Mouse (Mus musculus): Measurements from ENCODE around the gene Bbs2. TPM values are rescaled to one million over a fixed set of nuclear protein-coding genes. Genes with fewer than 3 reads are reported as not detected.
"Not testable (repeated sequence)": the region's sequence is repeated elsewhere in the genome, so short reads cannot be mapped to it uniquely, and the experiment has no call there.

Gene Bbs2
- polyA plus RNA-seq, 1 experiment from 2014 or later, result 16.0 TPM

DNA sequence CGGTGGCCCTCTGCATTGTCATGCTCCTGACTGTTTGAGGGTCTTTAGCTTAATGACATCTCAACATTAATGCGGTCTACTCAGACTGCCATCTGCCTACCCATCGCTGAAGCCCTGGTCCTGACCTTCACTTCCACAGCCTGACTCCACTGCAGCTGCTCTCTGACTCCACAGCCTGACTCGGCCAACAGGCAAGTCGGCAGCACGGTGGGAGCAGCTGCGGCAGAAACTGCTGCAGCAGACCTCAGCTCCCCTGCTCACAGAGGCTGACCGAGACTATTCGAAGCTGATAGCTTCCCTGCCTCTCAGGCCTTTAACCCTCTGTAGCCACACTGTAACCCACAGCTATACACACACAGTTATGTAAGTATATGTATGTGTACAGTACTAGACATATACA is 10.8 kb downstream of the Bbs2 start:
- Histone ChIP-seq H3K27me3 (ENCODE audit: low read depth, poor library complexity, severe bottlenecking) (no peaks in the 10 kb centered on the region), H3K36me3 (peaks cover 28% of the 10 kb centered on the region), H3K4me1 (no peaks in the 10 kb centered on the region), H3K9me3 (replicated peaks) (no peaks in the 10 kb centered on the region), H3K4me3 (no peak overlapping the region), H3K27ac (replicated peaks) (no peak overlapping the region)
- WGBS, result 85% methylated on average over 9 of the region's 9 CpGs
- DNase-seq (ENCODE audit: low spot score), result no peak

DNA sequence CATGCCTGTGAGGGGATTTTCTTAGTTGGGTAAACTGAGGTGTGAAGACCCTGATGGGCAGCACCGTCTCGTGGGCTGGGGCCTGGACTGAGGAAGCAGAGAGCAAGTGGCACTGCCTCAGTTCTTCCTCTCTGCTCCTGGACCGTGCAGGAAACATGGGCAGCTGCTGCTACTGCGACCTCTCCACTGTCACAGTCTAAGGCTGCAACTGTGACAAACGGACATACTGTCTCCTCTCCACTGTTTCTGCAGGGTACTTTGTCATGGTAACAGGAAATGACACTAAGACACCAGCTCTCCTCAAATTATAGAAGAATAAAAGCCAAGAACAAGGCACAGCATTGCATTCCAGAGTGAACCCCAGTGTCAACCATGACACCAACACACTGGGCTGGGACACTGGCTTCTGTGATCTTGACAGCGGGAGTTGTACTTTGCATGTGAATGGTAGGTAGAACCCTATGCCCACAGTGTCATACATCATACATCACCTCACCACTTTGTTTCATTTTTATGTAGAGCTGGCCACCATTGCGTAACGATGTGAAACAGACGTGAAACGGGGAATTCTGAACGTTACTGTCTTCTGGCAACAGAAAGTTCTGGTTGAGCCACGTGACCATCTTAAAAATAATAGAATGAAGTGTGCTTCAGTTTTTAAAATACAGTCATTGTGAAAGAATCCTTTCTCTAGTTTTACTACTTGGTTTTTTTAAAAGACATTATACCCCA is 22.1 kb downstream of the Bbs2 start:
- no peak overlapping the region for H3K27ac ChIP-seq (replicated peaks)
- DNase-seq (ENCODE audit: low spot score), result no peak
- H3K4me3 ChIP-seq, result no peak overlapping the region
- H3K4me1 ChIP-seq, result no peaks in the 10 kb centered on the region
- H3K9me3 ChIP-seq (replicated peaks), result no peaks in the 10 kb centered on the region
- peaks cover 48% of the 10 kb centered on the region for H3K36me3 ChIP-seq
- WGBS, result 92% methylated on average over 12 of the region's 12 CpGs
- no peaks in the 10 kb centered on the region for H3K27me3 ChIP-seq (ENCODE audit: low read depth, poor library complexity, severe bottlenecking)

DNA sequence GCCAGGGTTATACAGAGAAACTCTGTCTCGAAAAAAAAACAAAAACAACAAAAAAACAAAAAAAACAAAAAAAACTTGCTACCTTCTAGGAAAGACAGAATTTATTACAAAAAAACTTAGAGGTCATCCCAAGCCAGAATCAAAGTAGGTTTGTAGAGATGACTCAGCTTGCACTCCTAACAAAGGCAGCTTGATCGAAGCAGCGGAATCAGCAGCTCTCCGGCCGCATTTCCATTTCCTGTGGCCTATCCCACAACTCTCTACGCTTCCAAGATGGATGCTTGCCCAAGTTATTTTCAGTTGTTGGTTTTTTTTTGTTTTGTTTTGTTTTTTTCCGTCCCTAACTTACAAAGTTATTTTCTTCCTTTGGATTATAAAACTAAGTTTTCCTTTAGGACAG is 29.9 kb downstream of the Bbs2 start:
- peaks cover 18% of the 10 kb centered on the region for H3K4me1 ChIP-seq
- no peaks in the 10 kb centered on the region for H3K9me3 ChIP-seq (replicated peaks)
- H3K36me3 ChIP-seq, result peaks cover 49% of the 10 kb centered on the region
- H3K27ac ChIP-seq (replicated peaks), result no peak overlapping the region
- H3K4me3 ChIP-seq, result no peak overlapping the region
- 96% methylated on average over 7 of the region's 7 CpGs for WGBS
- no peaks in the 10 kb centered on the region for H3K27me3 ChIP-seq (ENCODE audit: low read depth, poor library complexity, severe bottlenecking)
- DNase-seq (ENCODE audit: low spot score), result no peak

DNA sequence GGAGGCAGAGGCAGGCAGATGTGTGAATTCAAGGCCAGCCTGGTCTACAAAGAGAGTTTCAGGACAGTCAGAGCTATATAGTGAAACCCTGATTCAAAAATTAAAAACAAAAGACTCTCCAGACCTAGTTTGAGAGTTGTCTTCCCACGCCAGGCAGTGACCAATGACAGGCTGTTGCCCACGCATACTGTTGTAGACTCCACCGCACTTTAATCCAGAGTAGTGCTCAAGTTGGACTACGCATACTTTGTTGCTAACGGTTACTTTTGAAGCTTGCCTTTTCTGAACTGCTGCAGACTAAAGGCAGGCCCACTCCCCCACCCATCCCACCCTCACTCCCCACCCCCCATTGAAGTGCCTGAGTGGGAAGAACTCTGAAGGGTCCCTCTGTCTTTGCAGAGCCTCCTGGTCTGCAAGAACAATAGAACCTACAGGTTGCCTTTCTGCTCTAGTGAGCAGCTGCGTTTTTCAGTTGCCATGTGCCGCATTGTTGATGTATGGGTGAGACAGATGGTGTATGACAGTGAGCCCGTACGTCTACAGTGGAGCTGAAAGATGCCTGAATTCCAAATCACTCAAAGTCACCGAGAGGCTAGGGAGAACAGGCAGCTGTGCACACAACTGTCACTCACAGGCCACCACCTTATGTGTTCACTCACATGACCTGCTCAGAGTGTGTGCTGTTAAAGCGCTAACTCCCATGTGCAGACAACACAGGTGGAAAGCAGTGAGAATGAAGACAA is 32.4 kb downstream of the Bbs2 start:
- H3K27ac ChIP-seq (replicated peaks), result peak overlapping the region; percentile 77
- peaks cover 65% of the 10 kb centered on the region for H3K36me3 ChIP-seq
- H3K9me3 ChIP-seq (replicated peaks), result no peaks in the 10 kb centered on the region
- WGBS, result 55% methylated on average over 11 of the region's 11 CpGs
- DNase-seq (ENCODE audit: low spot score), result peak; percentile 48
- peaks cover 18% of the 10 kb centered on the region for H3K4me1 ChIP-seq
- H3K27me3 ChIP-seq (ENCODE audit: low read depth, poor library complexity, severe bottlenecking), result no peaks in the 10 kb centered on the region
- no peak overlapping the region for H3K4me3 ChIP-seq

DNA sequence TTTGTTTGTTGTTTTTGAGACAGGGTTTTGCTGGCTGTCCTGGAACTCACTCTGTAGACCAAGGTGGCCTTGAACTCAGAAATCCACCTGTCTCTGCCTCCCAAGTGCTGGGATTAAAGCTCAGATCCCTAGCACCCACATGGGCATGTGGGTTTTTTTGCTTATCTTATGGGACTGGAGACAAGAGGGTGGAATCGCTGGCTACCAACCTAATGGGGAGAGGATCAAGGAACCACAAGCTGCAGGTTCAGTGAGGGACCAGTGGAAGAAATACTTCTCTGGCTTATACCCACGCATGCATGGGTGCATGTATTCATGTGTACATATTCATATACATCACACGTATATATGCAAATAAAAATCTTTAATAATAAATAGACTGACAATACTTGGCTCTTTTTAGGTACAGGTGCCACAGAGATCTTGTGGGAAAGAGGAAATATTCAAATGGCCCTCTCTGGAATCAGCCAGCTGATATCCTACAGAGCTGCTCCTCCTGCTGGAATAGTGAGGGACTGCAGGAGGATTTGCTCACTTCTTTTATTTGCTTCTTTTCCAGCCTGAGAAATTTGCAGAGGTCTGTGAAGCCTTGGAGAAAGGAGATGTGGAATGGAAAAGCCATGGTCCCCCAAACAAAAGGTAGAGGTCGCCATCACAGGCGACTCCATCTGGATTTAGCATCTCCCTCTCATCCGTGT is 41.4 kb downstream of the Bbs2 start:
- H3K4me1 ChIP-seq, result no peaks in the 10 kb centered on the region
- H3K9me3 ChIP-seq (replicated peaks), result peaks cover 6% of the 10 kb centered on the region; the same call in 1 of the 2 replicates
- H3K36me3 ChIP-seq, result peaks cover 70% of the 10 kb centered on the region
- H3K27ac ChIP-seq (replicated peaks), result no peak overlapping the region
- no peak overlapping the region for H3K4me3 ChIP-seq
- H3K27me3 ChIP-seq (ENCODE audit: low read depth, poor library complexity, severe bottlenecking), result no peaks in the 10 kb centered on the region
- WGBS, result 58% methylated on average over 6 of the region's 6 CpGs
- DNase-seq (ENCODE audit: low spot score), result peak; percentile 36

DNA sequence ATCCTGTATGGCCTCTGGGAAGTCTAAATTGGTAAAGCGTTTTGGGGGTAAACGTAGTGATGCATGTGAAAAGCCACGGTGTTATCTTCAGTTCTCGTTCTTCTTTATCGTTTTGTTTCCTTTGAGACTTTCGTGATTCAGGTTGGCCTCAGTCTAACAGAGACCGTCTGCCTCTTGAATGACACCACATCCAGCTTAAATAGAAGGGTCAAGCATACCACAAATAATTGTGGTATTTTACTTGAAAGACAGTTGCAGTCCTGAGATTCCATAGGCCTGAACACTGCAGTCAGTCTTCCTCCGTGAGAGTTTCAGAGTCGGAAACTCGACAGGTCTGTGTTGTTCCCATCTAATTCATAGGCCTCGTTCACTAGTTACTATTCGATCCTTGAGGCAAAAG is 46.0 kb downstream of the Bbs2 start:
- Histone ChIP-seq H3K27me3 (ENCODE audit: low read depth, poor library complexity, severe bottlenecking) (no peaks in the 10 kb centered on the region), H3K4me1 (no peaks in the 10 kb centered on the region), H3K27ac (replicated peaks) (no peak overlapping the region), H3K9me3 (replicated peaks) (no peaks in the 10 kb centered on the region), H3K4me3 (no peak overlapping the region), H3K36me3 (peaks cover 38% of the 10 kb centered on the region)
- WGBS, result 92% methylated on average over 12 of the region's 12 CpGs
- no peak for DNase-seq (ENCODE audit: low spot score)

DNA sequence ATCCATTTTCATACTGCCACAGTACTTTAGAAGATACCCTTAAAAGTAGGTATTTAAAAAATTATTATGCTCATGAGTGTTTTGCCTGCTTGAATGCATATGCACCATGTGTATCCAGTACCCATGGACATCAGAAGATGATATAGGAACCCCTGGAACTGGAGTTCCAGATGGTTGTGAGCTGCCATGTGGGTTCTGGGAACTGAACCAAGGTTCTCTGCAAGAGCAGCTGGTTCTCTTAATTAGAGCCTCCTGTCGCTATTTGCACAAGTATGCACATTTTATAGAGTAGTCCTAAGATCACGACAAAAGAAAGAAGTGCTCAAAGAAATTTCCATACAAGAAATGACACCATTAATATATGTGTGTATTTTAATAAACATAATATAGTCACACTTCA is 50.9 kb downstream of the Bbs2 start:
- no peaks in the 10 kb centered on the region for H3K4me1 ChIP-seq

DNA sequence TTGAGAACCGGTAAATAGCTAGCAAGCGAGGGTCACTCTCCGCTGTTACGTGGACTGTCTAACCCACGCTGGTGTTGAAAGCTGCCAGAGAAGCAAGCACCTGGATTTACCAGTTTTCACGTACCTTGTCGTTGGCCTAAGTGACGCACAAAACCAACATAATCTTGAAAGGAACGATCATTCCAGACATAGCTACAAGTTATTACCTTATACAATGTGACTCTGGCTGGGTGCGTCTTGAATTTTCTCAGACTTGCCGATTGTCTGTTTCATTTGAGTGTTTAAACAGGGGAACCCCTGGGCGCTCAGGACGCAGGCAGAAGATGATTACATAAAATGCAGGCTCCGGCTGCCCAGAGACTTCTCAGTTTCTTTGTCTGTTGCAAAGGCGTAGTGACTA is 60.9 kb downstream of the Bbs2 start:
- Histone ChIP-seq H3K36me3 (peaks cover 13% of the 10 kb centered on the region), H3K4me1 (peaks cover 34% of the 10 kb centered on the region), H3K27ac (replicated peaks) (no peak overlapping the region), H3K4me3 (peak overlapping the region; percentile 82), H3K27me3 (ENCODE audit: low read depth, poor library complexity, severe bottlenecking) (no peaks in the 10 kb centered on the region), H3K9me3 (replicated peaks) (no peaks in the 10 kb centered on the region)
- WGBS, result 15% methylated on average over 15 of the region's 15 CpGs
- DNase-seq (ENCODE audit: low spot score), result no peak

More for the DNA sequence above, 50.9 kb downstream of the Bbs2 start:
- Histone ChIP-seq H3K9me3 (replicated peaks) (no peaks in the 10 kb centered on the region), H3K4me3 (no peak overlapping the region), H3K27me3 (ENCODE audit: low read depth, poor library complexity, severe bottlenecking) (no peaks in the 10 kb centered on the region), H3K27ac (replicated peaks) (no peak overlapping the region), H3K36me3 (peaks cover 11% of the 10 kb centered on the region; the same call in 1 of the 2 replicates)
- WGBS, result 94% methylated on average over 2 of the region's 2 CpGs
- DNase-seq (ENCODE audit: low spot score), result no peak

DNA sequence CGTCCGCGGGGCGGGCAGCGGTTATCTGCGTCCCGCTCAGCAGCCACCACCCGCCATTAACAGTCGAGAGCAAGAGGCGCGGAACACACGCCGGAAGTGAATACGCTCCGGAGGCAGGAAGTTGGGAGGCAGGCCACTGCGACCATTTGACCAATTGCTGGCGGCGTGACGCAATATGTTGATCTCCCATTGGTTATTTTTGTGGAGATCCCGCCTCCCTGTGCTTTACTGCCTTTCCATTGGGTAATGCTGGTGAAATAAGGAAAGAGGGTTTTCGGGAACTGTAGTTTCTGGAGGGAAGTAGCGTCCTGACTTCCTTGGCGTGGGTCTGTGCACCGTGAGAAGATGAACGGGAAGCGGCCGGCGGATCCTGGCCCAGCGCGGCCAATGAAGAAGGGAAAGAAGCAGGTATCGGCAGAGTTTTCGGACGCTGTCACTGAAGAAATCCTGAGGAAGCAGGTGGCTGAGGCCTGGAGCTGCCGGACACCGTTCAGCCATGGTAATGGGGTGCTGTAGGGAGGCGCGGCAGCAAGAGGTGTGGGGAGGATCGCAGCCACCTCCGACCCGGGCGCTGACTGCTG is 61.7 kb downstream of the Bbs2 start, which contains the start of the genes Nudt21 and Ogfod1:
Gene Nudt21, minus strand, starts transcription at position 88 of the 581 bp plus-strand sequence.
Gene Ogfod1, plus strand, starts transcription at position 255 of the 581 bp plus-strand sequence.
- under 1% methylated on average over 41 of the region's 41 CpGs for WGBS
- Histone ChIP-seq H3K9me3 (replicated peaks) (no peaks in the 10 kb centered on the region), H3K4me1 (peaks cover 34% of the 10 kb centered on the region), H3K27ac (replicated peaks) (peak within 1 kb of the TSS; percentile 87), H3K36me3 (peaks cover 14% of the 10 kb centered on the region), H3K4me3 (peak within 1 kb of the TSS; percentile 82), H3K27me3 (ENCODE audit: low read depth, poor library complexity, severe bottlenecking) (no peaks in the 10 kb centered on the region)
- peak; percentile 95 for DNase-seq (ENCODE audit: low spot score)

DNA sequence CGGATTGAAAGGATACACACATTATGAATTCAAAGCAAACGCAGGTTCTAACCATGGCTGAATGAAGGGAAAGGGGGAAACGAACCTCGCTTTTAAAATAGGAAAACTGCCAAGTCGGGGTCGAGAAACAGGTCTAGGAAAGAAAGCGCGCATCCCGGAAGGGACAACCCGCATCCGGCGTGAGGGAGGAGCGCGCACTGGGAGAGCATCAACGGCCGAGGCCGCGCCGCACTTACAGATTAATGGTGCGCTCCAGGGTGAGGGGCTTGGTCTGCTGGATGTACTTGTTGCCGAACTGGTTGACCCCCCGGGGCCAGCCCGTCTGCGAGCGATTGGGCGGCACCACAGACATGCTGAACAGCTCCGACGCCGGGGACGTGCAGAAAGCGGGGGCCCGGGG is 62.2 kb downstream of the Bbs2 start:
- not testable (repeated sequence) for H3K27me3 ChIP-seq (ENCODE audit: low read depth, poor library complexity, severe bottlenecking); H3K9me3 ChIP-seq (replicated peaks)
- DNase-seq (ENCODE audit: low spot score), result peak; percentile 78
- H3K4me1 ChIP-seq, result peaks cover 34% of the 10 kb centered on the region
- under 1% methylated on average over 24 of the region's 32 CpGs for WGBS
- peak overlapping the region; percentile 82 for H3K4me3 ChIP-seq
- H3K27ac ChIP-seq (replicated peaks), result peak overlapping the region; percentile 87
- peaks cover 19% of the 10 kb centered on the region for H3K36me3 ChIP-seq

DNA sequence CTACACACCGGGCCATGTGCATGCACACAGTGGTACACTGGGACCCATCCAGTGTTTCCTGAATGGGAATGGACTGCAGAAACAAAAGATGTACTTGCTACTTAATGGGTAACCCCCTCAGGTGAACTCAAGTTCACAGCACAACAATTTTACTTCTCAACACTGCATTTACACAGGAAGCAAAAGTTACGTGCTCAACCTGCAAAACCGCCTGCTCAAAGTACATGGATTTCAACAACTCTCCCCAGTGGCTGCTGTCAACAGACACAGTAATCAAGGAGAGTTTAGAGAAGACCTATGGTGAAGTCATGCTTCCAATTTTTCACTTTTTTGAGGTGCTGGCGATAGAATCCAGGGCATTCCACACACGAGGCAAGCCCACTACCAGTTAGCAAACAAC is 63.5 kb downstream of the Bbs2 start:
- peak overlapping the region; percentile 82 for H3K4me3 ChIP-seq
- no peaks in the 10 kb centered on the region for H3K27me3 ChIP-seq (ENCODE audit: low read depth, poor library complexity, severe bottlenecking)
- H3K36me3 ChIP-seq, result peaks cover 29% of the 10 kb centered on the region
- peaks cover 34% of the 10 kb centered on the region for H3K4me1 ChIP-seq
- 76% methylated on average over 5 of the region's 5 CpGs for WGBS
- H3K27ac ChIP-seq (replicated peaks), result no peak overlapping the region
- no peak for DNase-seq (ENCODE audit: low spot score)
- H3K9me3 ChIP-seq (replicated peaks), result no peaks in the 10 kb centered on the region

DNA sequence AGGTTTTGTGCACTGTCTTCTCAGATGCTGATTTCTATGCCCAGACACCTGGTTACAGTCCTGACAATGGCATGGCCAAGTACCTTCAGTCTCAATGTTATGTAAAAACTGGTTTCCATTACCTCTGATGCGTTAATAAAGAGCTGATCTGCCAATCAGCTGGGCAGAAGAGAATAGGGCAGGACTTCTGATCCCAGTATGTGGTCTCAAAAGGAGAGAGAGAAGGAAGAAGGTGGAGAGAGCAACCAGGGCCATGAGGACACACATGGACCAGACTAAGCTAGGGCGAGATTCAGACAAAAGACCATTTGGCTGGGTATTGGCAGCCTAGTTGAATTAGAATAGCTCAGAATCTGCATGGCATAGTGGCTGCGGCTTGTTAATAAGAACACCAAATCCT is 65.1 kb downstream of the Bbs2 start:
- no peak overlapping the region; the same call in 1 of the 2 replicates for H3K27ac ChIP-seq (replicated peaks)
- H3K4me3 ChIP-seq, result no peak overlapping the region
- peaks cover 35% of the 10 kb centered on the region for H3K36me3 ChIP-seq
- no peak for DNase-seq (ENCODE audit: low spot score)
- peaks cover 34% of the 10 kb centered on the region for H3K4me1 ChIP-seq
- 64% methylated on average over 3 of the region's 3 CpGs for WGBS
- H3K9me3 ChIP-seq (replicated peaks), result no peaks in the 10 kb centered on the region
- no peaks in the 10 kb centered on the region for H3K27me3 ChIP-seq (ENCODE audit: low read depth, poor library complexity, severe bottlenecking)
